Mouse (Mus musculus): Measurements from ENCODE around the gene Hnrnpul2. TPM values are rescaled to one million over a fixed set of nuclear protein-coding genes. Genes with fewer than 3 reads are reported as not detected.

Gene Hnrnpul2
- total RNA-seq, 2 experiments from 2014 or later: 107 to 124 TPM

Other genes with a start within 250 kb of the Hnrnpul2 start
- not detected for gene Slc22a8, start 228.8 kb upstream of the Hnrnpul2 start, total RNA-seq (2023)
- gene Slc22a6, start 202.0 kb upstream of the Hnrnpul2 start, total RNA-seq (2023): not detected
- not detected for gene Chrm1, start 156.2 kb upstream of the Hnrnpul2 start, total RNA-seq (2023)
- gene Slc3a2, start 96.6 kb upstream of the Hnrnpul2 start, total RNA-seq (2023): 100 to 1,000 TPM; 198 to 224 TPM
- 10 to 100 TPM; 41.0 to 42.9 TPM for gene Wdr74, start 84.2 kb upstream of the Hnrnpul2 start, total RNA-seq (2023)
- 1 to 10 TPM in 1 of 2 experiments, not detected in 1; 1.8 TPM for gene 1700092M07Rik, start 79.3 kb upstream of the Hnrnpul2 start, total RNA-seq (2023)
- 100 to 1,000 TPM; 158 to 163 TPM for gene Stx5a, start 78.6 kb upstream of the Hnrnpul2 start, total RNA-seq (2023)
- gene Nxf1, start 62.9 kb upstream of the Hnrnpul2 start, total RNA-seq (2023): 100 to 1,000 TPM; 220 to 231 TPM
- 10 to 100 TPM; 30.2 to 33.8 TPM for gene Tmem223, start 49.0 kb upstream of the Hnrnpul2 start, total RNA-seq (2023)
- 100 to 1,000 TPM; 114 to 120 TPM for gene Tmem179b, start 45.5 kb upstream of the Hnrnpul2 start, total RNA-seq (2023)
- gene Taf6l, start 33.6 kb upstream of the Hnrnpul2 start, total RNA-seq (2023): 10 to 100 TPM; 11.3 to 13.8 TPM
- 10 to 100 TPM; 57.5 to 68.0 TPM for gene Polr2g, start 21.4 kb upstream of the Hnrnpul2 start, total RNA-seq (2023)
- gene Zbtb3, start 17.5 kb upstream of the Hnrnpul2 start, total RNA-seq (2023): 1 to 10 TPM; 2.1 to 3.1 TPM
- 10 to 100 TPM; 31.1 to 35.2 TPM for gene Ttc9c, start 677 bp upstream of the Hnrnpul2 start, total RNA-seq (2023)
- 10 to 100 TPM; 21.6 to 27.8 TPM for gene AC129217.1, start 9.8 kb downstream of the Hnrnpul2 start, total RNA-seq (2023)
- gene Bscl2, start 17.5 kb downstream of the Hnrnpul2 start, total RNA-seq (2023): 100 to 1,000 TPM in 1 of 2 experiments, 10 to 100 TPM in 1; 97.1 to 109 TPM
- gene Gng3, start 19.2 kb downstream of the Hnrnpul2 start, total RNA-seq (2023): not detected
- gene Lrrn4cl, start 30.8 kb downstream of the Hnrnpul2 start, total RNA-seq (2023): under 1 TPM; 0.27 to 0.55 TPM
- 100 to 1,000 TPM; 107 to 138 TPM for gene Ubxn1, start 51.5 kb downstream of the Hnrnpul2 start, total RNA-seq (2023)
- 10 to 100 TPM; 19.3 to 24.4 TPM for gene Uqcc3, start 60.9 kb downstream of the Hnrnpul2 start, total RNA-seq (2023)
- 10 to 100 TPM; 11.6 to 16.5 TPM for gene Lbhd1, start 63.7 kb downstream of the Hnrnpul2 start, total RNA-seq (2023)
- not detected for gene Gm49403, start 63.9 kb downstream of the Hnrnpul2 start, total RNA-seq (2023)
- gene 1810009A15Rik, start 68.8 kb downstream of the Hnrnpul2 start, total RNA-seq (2023): 10 to 100 TPM; 32.3 to 36.4 TPM
- 1 to 10 TPM in 1 of 2 experiments, not detected in 1; 6.1 TPM for gene Gm49416, start 68.9 kb downstream of the Hnrnpul2 start, total RNA-seq (2023)
- gene Ints5, start 73.0 kb downstream of the Hnrnpul2 start, total RNA-seq (2023): 10 to 100 TPM; 13.1 to 16.0 TPM
- 100 to 1,000 TPM; 114 to 122 TPM for gene Ganab, start 78.1 kb downstream of the Hnrnpul2 start, total RNA-seq (2023)
- 10 to 100 TPM; 48.9 to 52.6 TPM for gene B3gat3, start 100.4 kb downstream of the Hnrnpul2 start, total RNA-seq (2023)
- gene Rom1, start 109.3 kb downstream of the Hnrnpul2 start, total RNA-seq (2023): 1 to 10 TPM; 2.6 to 3.1 TPM
- 10 to 100 TPM; 62.0 to 62.9 TPM for gene Eml3, start 109.5 kb downstream of the Hnrnpul2 start, total RNA-seq (2023)
- gene Mta2, start 121.9 kb downstream of the Hnrnpul2 start, total RNA-seq (2023): 100 to 1,000 TPM; 112 to 114 TPM
- gene Tut1, start 133.8 kb downstream of the Hnrnpul2 start, total RNA-seq (2023): 10 to 100 TPM; 15.6 to 15.7 TPM
- 100 to 1,000 TPM; 194 to 241 TPM for gene Eef1g, start 147.0 kb downstream of the Hnrnpul2 start, total RNA-seq (2023)
- 1,000 to 10,000 TPM; 1,396 to 1,409 TPM for gene Ahnak, start 169.3 kb downstream of the Hnrnpul2 start, total RNA-seq (2023)